Mouse (Mus musculus) thymus, postnatal 14 days (tissue): ENCODE results near the gene Dph1.
"Not testable (repeated sequence)": the region's sequence is repeated elsewhere in the genome, so short reads cannot be mapped to it uniquely, and the experiment has no call there.

Source experiments
- DNase-seq: peaks from one replicate; pipeline ENCODE4 v3.0.0; 2021

Gene Dph1

GRCm38 (mm10) chr11:75201721-75202120 lies 10.7 kb upstream of the Dph1 start:
- DNase-seq = no peak

GRCm38 (mm10) chr11:75200935-75201334 lies 9.9 kb upstream of the Dph1 start:
- DNase-seq = no peak

- DNase-seq = no peak
Observed at GRCm38 (mm10) chr11:75199951-75200350, 8.9 kb upstream of the Dph1 start.

GRCm38 (mm10) chr11:75198792-75199191 lies 7.8 kb upstream of the Dph1 start:
- no peak for DNase-seq

- peak; percentile 17 for DNase-seq
Observed at GRCm38 (mm10) chr11:75197956-75198355, 6.9 kb upstream of the Dph1 start.

DNA sequence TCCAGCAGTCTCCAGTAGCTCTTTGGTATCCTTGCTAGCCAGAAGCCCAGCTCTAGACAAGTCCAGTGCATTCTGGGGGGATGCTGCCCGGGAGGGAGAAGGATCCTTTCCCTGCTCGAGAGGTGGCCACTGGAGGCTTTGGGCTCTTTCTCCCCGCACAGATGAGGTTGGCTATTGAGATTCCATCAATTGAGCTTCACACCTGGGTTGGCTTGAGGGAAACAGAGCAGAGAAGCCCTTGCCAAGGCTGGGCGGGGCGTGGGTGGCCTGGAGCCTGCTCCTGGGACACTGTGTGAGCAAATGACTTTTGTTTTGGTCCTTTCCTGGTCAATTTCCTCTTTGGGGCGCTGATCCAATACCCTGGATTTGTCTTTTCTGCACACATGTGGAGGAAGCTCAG lies 5.1 kb upstream of the Dph1 start:
- DNase-seq = no peak

DNA sequence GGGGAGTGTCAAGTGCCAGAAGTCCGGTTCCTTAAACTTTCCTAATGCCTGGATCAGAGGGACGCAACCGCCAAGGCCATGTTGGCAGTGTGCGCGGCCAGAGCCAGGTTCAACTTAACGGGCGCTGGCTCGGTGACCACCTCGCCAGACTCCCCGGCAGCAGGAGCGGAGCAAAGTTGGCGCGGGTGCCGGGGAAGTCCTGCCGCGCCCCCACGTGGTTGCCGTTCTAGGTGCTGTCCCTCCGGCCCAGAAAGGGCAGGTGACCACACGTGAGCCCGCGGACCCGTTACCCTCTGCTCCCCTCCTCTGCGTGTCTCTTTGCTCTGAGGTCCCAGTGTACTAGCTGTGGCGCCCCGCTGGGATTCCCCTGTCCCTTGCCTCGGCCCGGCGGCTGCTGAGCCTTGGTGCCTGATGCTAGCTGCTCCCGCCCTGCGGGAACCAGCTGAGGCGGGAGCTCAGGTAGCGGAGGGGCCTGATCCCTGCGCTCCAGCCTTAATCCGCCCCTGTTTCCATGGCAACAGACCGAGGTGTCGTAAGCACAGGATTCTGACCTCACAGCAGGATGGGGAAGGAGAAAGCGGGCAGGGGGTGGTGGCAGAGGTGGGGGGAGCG lies 3.9 kb upstream of the Dph1 start:
- peak; percentile 67 for DNase-seq

DNA sequence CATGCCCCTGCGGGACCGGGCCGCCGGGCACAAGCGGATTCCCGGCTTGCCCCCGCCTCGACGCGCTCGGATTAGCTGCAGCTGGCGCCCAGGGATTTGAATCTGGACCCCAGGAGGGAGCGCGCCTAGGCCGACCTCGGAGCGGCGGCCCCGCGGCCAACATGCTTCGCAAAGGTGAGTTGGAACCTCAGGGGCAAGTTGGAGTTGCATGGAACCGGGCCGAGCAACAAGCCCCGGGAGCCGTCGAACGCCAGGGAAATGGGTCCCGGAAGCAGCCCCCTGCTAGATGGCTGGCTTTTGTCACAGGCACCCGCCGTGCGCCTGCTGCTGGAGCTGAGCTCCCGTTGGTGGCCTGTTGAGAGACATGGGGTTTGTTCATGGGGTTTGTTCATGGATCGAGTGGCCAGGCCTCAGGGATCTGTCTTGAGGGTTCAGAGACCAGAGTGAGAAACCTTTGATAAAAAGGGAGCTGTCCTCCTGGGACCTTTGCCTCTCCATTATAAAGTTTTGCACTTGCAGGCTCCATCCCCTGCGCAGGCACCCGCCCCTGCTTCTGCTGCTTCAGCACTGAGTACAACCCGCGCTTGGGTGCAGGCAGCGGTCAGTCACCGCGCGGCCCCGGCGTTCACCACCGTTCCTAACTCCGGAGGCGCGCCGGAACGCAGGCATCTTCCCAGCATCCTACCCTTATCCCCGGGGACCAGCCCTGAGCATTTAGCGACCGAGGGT lies 3.2 kb upstream of the Dph1 start:
- DNase-seq = peak; percentile 63

DNA sequence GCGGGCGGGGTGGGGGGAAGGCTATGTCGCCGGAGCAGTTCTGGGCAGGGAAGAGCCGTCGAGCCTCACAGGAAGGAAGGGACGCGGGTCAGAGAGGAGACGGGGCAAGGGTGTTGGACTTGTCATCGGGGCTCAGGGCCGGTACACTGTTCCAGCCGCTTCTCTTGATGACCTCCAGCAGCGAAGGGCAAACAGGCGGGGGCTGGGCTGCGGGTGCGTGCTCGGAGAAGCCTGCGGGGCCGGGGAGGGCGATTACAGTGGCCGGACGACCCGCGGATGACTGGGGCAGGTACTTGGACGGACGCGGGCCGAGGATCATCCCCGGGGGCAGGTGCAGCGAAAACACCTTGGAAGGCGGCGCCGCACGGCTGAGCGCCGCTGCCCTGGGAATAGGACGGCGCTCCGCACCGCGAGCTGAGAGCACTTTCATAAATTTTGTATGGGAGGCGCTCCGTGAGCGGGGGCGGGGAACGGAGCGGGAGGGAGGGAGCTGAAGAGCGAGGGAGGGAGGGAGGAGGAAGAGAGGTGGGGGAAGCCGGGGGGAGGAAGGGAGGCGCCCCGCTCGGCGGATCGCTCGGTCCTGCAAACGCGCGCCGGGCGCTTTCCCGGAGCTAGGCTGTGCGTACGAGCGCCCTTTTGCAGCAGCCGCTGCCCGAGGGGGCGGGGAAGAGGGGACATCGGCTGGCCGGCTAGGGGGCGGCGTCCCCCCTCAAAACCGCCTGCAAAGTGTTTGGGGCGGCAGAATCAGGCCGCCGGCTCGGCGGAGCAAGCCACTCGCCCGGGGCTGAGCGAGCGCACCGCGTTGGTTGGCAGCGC lies 2.4 kb upstream of the Dph1 start, which contains the start of gene Rtn4rl1:
TSS of gene Rtn4rl1 (plus strand) at position 528 of the 816 bp plus-strand sequence.
- peak; percentile 88 for DNase-seq

GRCm38 (mm10) chr11:75192336-75193214 lies 1.5 kb upstream of the Dph1 start:
- peak; percentile 77 for DNase-seq

- DNase-seq = no peak
Observed at GRCm38 (mm10) chr11:75191841-75192240, 800 bp upstream of the Dph1 start.

DNA sequence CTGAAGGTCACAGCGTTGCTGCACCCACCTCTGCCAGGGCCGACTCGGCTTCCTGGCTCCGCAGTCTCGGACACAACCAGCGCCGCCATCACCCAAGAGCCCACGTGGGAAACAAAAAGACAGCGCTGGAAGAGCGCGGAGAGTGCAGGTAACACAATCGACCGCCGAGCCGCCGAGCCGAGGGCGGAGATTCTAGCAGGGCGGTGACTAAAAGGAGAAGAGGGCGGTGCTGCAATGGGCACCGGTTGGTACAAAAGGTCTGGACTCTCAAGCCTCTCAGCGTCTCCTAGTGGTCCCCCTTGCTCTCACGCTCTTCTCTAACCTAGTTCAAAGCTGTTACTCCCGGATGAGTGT lies 693 bp downstream of the Dph1 start:
- DNase-seq = peak; percentile 85

- no peak for DNase-seq
Observed at GRCm38 (mm10) chr11:75189713-75190370, 1.2 kb downstream of the Dph1 start.

- DNase-seq = no peak
Observed at GRCm38 (mm10) chr11:75184986-75185385, 6.1 kb downstream of the Dph1 start.

GRCm38 (mm10) chr11:75184573-75184972 lies 6.5 kb downstream of the Dph1 start:
- DNase-seq = no peak

- no peak for DNase-seq
Observed at GRCm38 (mm10) chr11:75183917-75184570, 7.0 kb downstream of the Dph1 start.

DNA sequence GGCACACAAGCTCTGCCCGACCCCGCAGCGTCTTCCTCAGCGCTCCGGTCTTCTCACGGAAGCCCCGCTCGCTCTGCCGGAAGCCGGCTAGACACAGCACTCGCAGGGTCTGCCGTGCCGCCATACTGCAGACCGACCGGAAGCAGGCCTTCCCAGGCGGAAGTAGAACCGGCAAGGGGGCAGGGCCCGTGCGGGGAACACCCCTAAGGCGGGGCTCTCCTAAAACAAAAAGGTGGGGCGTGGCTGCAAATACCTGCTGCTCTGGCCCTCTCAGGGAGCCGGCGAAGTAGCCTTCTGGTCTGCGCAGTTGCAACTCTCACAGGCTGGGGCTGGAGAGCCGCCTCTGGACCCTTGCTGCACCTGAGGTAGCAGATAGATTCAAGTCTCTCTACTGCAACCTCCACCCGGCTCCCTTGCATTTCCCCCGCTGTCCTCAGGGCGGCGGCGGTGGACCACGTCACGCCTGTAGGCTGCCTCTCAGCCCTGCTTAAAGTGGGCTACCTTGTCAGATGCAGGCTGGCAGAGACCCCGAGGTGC lies 12.3 kb downstream of the Dph1 start, which contains the start of gene Ovca2:
TSS of gene Ovca2 (minus strand) at position 164 of the 537 bp plus-strand sequence.
- DNase-seq = peak; percentile 95

DNA sequence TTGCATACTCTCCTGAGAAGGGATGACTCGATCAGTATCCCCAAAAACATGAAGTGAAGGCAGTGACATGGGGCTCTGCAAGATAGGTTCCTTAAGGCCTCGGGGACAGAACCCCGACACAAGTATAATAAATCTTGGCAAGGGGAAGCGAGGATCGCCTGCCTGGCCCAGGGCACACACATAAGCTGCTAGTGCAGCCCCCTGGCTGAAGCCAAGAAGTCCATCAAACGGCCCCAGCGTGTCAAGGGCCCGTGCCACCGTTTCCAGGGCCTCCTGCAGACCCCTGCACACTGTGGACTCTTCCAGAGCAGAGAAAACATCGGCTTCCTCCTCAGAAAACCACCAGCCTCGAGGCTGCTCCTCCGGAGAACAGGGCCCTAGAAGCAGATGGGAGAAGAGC lies 13.0 kb downstream of the Dph1 start:
- peak; percentile 6 for DNase-seq

DNA sequence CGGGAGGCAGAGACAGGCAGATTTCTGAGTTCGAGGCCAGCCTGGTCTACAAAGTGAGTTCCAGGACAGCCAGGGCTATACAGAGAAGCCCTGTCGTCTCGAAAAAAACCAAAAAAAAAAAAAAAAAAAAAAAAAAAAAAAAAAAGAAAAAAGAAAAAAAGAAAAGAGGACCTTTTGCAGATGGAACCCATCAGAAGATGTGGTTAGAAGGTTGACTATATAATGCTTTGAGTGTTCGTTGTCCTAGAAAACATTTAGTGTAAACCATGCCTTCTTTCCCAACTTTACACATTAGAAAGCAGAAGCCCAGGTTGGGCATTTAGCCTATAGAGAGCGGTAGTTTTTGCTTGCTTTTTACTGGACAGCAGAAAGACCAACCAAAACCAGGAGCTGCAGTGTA lies 16.5 kb downstream of the Dph1 start:
- not testable (repeated sequence) for DNase-seq

- DNase-seq = no peak
Observed at GRCm38 (mm10) chr11:75173799-75174165, 17.3 kb downstream of the Dph1 start.

- peak; percentile 92 for DNase-seq
Observed at GRCm38 (mm10) chr11:75173095-75173798, 17.8 kb downstream of the Dph1 start.
